Mouse (Mus musculus) gastrocnemius, postnatal 14 days (tissue): ENCODE results near the gene Cdc20b. TPM values are rescaled to one million over a fixed set of nuclear protein-coding genes. Genes with fewer than 3 reads are reported as not detected.
A peak's percentile ranks its signal among the peaks of the same experiment; 100 is the strongest.

Experiments used
- DNase-seq: peaks from one replicate; pipeline ENCODE4 v3.0.0; 2021; ENCODE audit warnings: mixed read lengths
- intact Hi-C: fragments of 180-260 bp; cut with DNase I; formaldehyde crosslinking; loops from one replicate; pipeline ENCODE4 v1.15.1; 2025; ENCODE audit warnings: low total_unique reads
- total RNA-seq, 2 experiments: library from RNA; stranded (reverse); gene quantifications; 2 replicates each; pipeline ENCODE4 v1.2.3; 2021

Cdc20b gene
- total RNA-seq, 2 experiments from 2014 or later, result not detected

DNA sequence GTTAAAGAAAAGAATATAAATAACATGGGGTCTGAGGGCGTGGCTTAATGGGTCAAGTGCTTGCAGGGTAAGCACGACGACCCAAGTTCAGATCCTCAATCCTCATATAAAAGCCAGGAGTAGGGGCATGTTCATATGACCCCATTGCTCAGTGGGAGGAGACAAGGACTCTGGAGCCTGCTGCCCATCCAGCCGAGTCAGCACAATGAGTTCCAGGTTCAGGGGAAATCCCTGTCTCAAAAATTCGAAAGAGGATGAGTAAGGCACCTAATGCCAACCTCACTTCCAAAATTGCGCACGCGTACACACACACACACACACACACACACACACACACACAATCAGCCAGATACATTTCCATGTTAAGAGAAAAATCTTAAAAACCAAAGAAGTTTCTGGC, 12.4 kb upstream of the Cdc20b start:
- no peak for DNase-seq
- intact Hi-C loops, result no loop called here

DNA sequence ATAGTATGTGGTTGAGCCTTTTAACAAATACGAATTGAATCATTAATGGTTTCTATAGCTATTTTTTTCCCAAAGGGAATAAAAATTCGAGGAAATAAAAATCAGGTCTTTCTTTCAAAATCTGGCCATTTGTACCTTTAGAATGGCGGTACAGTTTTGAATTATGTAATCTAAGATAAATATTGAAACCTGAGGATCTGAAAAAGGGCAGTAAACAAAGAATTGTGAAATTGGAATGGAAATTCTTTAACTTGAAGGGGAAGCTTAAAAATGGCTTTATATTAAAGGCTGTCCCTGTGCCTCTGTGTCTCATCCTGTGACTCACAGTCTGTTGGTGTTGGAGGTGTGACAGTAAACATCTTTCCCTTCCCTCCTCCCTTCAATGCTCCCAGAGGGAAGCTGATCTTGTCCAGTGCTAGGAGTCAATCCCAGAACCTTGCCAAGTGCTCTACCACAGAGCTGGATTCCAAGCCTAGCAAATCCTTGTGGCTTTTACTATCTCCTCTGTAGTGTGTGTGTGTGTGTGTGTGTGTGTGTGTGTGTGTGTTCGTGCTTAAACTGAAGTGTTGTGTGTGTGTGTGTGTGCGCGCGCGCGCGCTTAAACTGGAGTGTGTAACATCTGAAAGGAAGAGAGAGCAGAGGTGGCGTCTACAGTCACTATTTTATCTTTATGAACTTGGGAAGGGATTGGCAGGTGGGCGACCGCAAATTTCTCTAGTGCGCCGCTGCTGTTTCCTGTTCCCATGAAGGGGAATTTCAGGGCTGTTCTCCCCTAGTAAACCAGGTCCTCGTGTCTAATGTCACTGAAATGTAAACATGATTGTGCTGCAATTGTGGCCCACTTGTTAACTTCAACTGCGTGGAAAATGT, 11.4 kb upstream of the Cdc20b start:
- intact Hi-C loops, result no loop called here
- DNase-seq, result no peak

- intact Hi-C loops, result no loop called here
- DNase-seq, result no peak
Measured at GRCm38 (mm10) chr13:113031351-113031750, 3.6 kb upstream of the Cdc20b start.

DNA sequence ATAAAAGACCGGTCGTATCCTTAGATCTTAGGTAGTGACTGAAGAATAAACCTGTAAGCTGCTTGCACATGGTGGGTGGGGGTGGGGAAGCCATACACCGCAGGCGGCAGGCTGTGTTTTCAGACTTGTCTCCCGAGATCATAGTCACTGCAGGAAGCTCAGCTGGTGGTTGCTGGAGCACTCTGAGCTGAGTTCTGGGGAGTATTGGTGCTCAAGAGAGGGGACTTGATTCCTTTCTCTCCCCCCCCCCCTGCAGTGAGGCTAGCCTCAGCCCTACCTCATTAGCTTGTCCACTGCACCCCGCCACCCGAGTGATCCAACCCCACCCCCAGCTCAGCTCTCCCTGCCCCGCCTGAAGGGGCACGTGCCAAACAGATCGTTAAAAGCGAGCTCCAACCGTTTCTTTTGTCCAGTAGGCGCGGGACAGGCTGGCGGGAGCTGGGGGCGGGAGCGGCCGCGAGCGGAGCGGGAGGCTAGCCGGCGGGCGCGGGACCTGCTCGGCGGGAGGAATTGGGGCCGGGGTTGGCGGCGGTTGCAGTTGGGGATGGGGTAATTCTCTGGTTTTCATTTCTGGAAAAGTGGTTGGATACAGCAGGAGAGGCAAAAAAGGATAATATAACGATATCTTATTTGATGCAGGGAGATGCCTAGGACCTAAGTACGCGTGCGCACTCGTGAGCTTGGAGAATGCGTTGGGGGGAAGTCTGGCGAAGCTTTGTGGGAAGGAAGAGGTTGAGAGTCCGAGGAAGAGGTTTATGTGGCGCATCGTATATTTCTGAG, 2.9 kb upstream of the Cdc20b start:
- intact Hi-C loops, result no loop called here
- peak; percentile 9 for DNase-seq

- intact Hi-C loops, result no loop called here
- DNase-seq, result no peak
Measured at GRCm38 (mm10) chr13:113032831-113033230, 2.1 kb upstream of the Cdc20b start.

GRCm38 (mm10) chr13:113034271-113034886, 532 bp upstream of the Cdc20b start:
- no peak for DNase-seq
- intact Hi-C loops, result no loop called here

DNA sequence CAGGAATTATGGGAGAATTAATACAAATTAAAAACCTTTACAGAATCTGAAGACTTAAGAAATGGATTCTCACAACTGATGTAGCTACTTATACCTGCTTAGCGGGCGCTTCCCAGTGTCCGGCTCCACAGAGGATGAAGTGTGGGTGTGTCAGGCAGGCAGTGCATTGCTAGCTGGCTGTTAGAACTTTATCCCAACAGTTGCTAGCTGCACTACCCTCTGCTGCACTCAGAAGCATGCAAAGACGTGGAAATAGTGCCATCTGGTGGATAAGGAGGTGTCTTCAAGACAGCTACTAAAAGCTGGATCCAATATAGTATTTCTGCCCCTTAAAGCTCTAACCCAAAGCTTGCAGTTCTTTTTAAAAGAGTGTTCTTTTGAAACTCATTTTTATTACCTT, 941 bp downstream of the Cdc20b start:
- intact Hi-C loops, result no loop called here

DNA sequence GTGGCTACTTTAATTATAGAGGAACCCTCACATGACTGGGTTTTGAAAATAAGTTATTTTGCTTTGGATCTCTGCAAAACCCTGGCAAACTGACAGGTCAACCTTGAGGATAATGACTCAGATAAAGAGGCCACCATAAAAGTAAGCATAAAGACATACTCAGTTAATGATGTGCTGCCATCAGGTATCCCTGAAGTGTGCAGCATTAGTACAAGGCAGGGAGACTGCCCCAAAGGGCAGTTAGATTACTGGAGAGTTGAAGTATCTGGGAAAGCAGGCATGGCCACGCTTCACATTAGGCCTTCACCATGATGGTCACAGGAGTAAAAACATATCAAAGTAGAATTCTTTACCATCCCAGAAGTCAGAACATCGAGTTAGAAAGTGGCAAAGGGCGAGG, 10.0 kb downstream of the Cdc20b start:
- no peak for DNase-seq
- intact Hi-C loops, result loop anchor here (5.0 kb wide), 1 partner anchor 217 kb away; no protein-coding TSS in a partner anchor

More for the DNA sequence above, 941 bp downstream of the Cdc20b start:
- peak; percentile 53 for DNase-seq

- intact Hi-C loops, result loop anchor here (5.0 kb wide), 1 partner anchor 217 kb away; no protein-coding TSS in a partner anchor
- no peak for DNase-seq
Measured at GRCm38 (mm10) chr13:113045458-113046110, 10.7 kb downstream of the Cdc20b start.

DNA sequence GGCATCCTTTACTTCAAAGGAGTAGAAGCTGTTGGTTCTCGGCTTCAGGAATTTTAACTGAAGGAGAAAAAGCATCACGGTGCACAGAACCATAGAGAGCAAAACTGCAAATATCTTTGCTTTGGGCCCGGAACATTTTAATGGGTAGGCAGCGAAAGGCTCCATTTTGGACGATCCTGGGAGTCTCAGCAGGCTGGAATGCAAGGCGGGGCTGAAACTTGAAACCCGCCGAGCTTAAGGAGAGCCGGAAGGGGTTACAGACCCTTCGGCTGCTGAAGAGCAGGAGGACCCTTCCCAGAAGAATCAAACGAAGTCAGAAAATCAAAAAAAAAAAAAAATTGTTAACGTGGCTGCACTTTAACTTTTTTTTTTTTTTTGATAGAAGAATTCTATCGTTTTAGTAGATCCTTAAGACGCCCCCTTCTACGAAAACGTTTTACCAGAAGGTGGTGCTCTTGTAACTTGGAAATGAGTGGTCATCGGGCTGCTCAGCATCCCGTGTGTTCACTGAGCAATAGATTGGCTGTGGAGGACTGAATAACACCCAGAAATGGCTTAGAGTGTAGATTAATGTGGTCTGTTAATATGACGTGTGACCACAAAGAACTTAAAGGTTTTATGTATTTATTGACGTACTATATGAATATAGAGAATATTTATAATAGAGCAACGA, 11.4 kb downstream of the Cdc20b start, which contains the start of gene Gpx8:
Gpx8 (minus strand) TSS at position 200 of the 673 bp plus-strand sequence.
- DNase-seq, result peak; percentile 68
- intact Hi-C loops, result loop anchor here (5.0 kb wide), 1 partner anchor 216 kb away; no protein-coding TSS in a partner anchor

GRCm38 (mm10) chr13:113047018-113047417, 12.1 kb downstream of the Cdc20b start:
- intact Hi-C loops, result loop anchor here (5.0 kb wide), 1 partner anchor 215 kb away; no protein-coding TSS in a partner anchor
- no peak for DNase-seq

DNA sequence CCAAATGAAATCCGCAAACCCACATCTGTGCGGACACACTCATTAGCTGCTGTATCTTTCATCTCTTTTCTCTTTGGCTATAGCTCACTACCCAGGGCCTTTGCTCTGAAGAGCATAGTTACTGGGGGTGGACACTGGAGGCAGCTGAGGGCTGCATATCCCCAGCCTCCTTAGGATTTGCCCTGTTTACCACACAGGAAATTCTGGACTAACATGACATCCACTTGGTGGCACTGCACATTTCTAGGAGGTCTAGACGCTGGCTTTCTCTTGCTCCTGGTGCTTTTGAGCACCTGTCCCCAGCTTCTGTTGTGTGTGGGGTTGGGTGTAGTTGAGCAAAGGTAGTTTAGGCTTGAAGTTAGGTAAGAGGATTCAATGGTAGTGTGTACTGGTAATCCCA, 12.7 kb downstream of the Cdc20b start:
- intact Hi-C loops, result loop anchor here (5.0 kb wide), 1 partner anchor 215 kb away; no protein-coding TSS in a partner anchor
- DNase-seq, result no peak

GRCm38 (mm10) chr13:113054230-113054629, 19.3 kb downstream of the Cdc20b start:
- intact Hi-C loops, result no loop called here

GRCm38 (mm10) chr13:113055826-113056225, 20.9 kb downstream of the Cdc20b start:
- intact Hi-C loops, result no loop called here
- no peak for DNase-seq

More at GRCm38 (mm10) chr13:113054230-113054629, 19.3 kb downstream of the Cdc20b start:
- no peak for DNase-seq

GRCm38 (mm10) chr13:113061746-113062145, 26.8 kb downstream of the Cdc20b start:
- no peak for DNase-seq
- intact Hi-C loops, result no loop called here

GRCm38 (mm10) chr13:113064542-113064941, 29.6 kb downstream of the Cdc20b start:
- no peak for DNase-seq
- intact Hi-C loops, result no loop called here

DNA sequence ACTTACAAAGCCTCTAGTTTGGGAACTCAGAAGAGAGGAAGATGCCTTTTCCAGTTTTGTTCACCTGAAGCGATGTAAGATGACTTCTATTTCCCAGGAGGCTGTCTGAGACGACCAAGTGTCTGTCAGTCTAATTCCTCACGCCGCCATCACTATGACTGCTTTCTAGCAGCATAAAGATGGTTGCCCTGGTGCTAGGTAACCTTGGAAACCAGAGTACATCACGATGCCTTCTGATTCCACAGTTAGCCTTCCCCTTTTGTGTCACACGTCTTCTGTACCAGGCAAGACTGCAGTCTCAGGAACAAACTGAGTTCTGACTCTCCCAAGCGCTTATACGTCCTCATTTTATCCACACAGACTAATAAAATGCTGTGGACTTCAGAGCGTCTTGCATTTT, 44.1 kb downstream of the Cdc20b start:
- no peak for DNase-seq
- intact Hi-C loops, result no loop called here

GRCm38 (mm10) chr13:113082101-113082500, 47.2 kb downstream of the Cdc20b start:
- DNase-seq, result no peak
- intact Hi-C loops, result no loop called here

DNA sequence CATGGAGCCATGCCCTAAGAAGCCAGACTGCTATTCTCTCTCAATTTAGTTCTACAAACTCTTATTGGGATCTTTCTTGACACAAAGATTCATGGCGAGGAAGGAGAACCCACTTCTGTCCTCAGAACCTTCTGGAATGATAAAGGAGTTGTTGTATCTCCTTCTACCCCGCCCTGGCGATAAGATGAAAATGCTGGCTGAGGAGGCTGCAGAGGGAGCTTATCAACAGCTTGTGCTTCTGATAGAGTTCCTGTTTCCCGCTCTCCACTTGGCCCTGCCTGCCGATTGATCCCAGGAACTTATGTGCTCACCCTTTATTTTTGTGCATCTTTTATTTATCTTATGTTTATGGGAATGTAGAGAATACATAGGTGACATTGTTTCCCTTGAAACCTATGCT, 49.8 kb downstream of the Cdc20b start:
- intact Hi-C loops, result no loop called here
- no peak for DNase-seq
